Mouse (Mus musculus) layer of hippocampus, postnatal 14 days (tissue): ENCODE results near the gene Phb2. TPM values are rescaled to one million over a fixed set of nuclear protein-coding genes. Genes with fewer than 3 reads are reported as not detected.

ENCODE experiments used
- DNase-seq, 2 experiments: peaks; one replicate each; pipeline ENCODE4 v3.0.0; 2021 to 2022; ENCODE audit warnings: low spot score in 2 of 2, mixed read lengths in 1 of 2
- total RNA-seq, 2 experiments: library from RNA; stranded (reverse); gene quantifications; 2 replicates each; pipeline ENCODE4 v1.2.3; 2021

Gene Phb2
- total RNA-seq, 2 experiments from 2014 or later = 138 to 141 TPM

GRCm38 (mm10) chr6:124689011-124689410 is 23.1 kb upstream of the Phb2 start:
- DNase-seq = no peak

DNA sequence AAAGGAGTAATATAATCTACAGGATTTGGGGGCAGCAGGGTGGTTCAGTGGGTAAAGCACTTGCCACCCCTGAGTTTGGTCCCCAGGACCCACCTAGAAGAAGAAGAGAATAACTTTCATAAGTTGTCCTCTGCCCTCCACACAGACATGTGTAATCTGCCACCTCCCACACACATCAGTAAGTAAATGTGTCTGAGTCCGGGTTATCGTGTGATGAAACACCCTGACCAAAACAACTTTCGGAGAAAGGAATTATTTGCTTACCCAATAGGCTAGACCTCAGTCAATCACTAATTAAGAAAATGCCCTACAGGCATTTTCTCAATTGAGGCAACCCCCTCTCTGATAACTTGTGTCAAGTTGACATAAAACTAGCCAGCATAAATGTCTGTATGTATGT is 21.6 kb upstream of the Phb2 start:
- no peak for DNase-seq

- no peak for DNase-seq
These were observed 18.7 kb upstream of the Phb2 start for GRCm38 (mm10) chr6:124693243-124693981.

- peak; percentile 56 to 86 for DNase-seq
These were observed 17.8 kb upstream of the Phb2 start for GRCm38 (mm10) chr6:124694166-124694955.

DNA sequence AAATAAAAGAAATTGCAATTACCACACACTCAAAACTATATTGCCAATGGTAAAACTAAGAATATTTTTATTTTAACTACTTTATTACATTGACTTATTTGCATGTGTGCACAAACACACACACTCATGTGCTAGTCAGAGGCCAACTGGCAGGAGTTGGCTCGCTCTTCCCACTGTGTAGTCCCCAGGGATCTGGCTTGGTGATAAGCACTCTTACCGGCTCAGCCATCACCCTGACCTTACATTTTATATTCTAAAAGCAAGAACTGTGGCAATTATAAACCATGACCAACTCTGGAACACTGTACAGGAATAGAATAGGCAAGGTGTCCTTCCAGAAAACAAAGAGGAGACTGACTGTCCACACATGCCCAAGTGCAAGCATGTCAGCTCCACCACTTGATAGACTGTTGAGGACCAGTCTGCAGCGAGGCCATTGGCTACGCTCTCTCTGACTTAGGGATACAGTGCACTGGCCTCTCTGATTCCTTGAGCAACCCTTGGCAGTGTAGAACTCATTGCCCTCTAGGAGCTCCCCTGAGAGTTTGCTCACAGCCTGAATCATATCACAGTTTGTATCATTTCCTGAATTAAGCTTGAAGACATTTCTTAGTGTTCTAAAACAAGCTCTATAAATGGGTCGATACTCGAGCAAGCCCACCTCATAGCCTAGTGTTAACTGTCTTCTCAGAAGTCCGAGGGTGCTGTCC is 15.5 kb upstream of the Phb2 start:
- DNase-seq = no peak

- DNase-seq = no peak
These were observed 13.4 kb upstream of the Phb2 start for GRCm38 (mm10) chr6:124698751-124699150.

GRCm38 (mm10) chr6:124699366-124699765 is 12.8 kb upstream of the Phb2 start:
- DNase-seq = no peak

DNA sequence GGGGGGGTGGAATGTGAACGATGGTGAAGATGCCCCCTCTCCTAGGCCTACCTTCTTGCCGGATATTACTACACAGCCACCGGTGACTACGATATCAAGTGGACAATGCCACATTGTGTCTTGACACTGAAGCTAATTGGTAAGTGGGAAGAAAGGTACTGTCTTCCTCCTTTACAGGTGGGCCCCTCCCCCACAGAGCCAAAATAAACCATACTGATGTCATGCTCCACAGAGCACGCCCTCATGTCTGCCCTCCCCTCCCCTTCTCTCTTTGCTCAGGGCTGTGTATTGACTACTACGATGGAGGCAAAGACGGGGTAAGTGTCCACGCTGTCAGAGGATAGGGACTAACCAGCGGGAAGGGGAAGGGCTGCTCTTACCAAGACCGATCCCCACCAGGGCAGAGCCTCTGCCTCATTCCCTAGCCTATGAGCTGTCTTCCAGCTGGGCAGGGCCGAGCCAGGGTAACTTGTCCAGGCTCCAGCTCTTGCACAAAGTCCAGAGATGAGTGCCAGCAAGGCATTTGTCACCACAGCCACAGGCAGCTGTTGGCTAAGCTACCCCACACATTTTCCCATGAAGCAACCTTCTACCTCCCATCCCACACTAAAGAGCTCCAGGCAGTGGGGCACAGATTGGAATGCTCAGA is 12.1 kb upstream of the Phb2 start:
- peak; percentile 47 to 75 for DNase-seq

DNA sequence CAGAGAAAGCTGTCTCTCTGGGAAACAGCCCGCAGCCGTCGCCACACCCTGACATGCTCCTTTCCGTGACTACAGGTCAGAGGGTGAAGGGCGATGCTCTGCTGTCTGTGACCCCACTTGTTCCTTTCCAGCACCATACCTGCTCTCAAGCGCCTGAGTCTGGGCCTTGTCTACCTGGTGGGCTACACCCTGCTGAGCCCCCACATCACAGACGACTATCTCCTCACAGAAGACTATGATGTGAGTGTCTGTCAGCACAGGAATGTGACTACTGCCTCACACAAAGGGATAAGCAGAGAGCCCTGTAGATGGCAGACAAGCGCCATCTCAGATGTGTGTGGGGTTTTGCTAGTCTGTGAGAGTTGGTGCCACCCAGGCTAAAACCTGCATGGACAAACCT is 10.8 kb upstream of the Phb2 start:
- no peak for DNase-seq

DNA sequence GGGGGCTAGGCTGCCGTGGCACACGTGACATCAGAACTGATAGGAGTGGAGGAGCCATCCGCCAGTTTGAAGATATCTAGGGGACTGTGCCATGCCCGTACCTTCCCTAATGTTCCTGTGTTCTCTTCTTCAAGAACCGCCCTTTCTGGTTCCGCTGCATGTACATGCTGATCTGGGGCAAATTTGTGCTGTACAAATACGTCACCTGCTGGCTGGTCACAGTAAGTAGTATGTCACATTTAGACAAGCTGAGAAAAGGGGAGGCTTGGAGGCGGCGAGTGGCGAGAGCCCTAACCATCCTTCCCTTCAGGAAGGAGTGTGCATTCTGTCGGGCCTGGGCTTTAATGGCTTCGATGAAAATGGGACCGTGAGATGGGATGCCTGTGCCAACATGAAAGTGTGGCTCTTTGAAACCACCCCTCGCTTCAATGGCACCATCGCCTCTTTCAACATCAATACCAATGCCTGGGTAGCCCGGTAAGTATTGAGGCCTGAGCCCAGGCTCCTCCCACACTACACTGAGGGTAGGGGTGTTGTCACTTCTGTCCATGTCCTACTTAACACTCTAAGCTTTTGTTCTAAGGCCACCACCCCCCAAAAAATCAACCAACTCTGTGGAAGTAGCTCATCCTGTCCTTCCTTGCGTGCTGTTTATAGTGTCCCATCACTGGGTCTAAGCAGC is 9.9 kb upstream of the Phb2 start:
- no peak for DNase-seq

- DNase-seq = peak; percentile 60 to 73
These were observed 9.4 kb upstream of the Phb2 start for GRCm38 (mm10) chr6:124702784-124703103.

- DNase-seq = no peak
These were observed 8.3 kb upstream of the Phb2 start for GRCm38 (mm10) chr6:124703789-124704188.

- no peak for DNase-seq
These were observed 7.7 kb upstream of the Phb2 start for GRCm38 (mm10) chr6:124704417-124704816.

GRCm38 (mm10) chr6:124706061-124706627 is 6.0 kb upstream of the Phb2 start:
- no peak for DNase-seq

DNA sequence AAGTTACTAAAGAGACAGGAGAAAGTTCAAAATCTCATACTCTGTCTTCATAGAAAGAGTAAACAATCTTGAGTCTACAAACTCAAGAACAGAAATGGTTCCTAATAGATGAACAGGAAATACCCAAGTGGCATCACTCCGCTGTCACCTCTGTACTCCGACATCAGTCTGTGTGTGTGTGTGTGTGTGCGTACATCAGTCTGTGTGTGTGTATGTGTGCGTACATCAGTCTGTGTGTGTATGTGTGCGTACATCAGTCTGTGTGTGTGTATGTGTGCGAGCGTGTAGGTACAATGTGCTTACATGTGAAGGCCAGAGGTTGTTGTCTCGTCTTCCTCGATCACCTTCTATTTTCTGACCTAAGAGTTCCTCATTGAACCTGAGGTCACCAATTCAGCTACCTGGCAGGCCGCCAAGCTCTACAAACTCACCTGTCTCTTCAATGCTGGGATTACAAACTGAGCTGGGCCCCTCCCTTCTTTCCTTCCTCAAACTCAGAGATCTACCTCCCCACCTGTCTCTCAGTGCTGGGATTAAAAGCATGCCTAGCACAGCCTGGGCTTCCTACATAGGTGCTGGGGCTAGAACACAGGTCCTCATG is 3.7 kb upstream of the Phb2 start:
- no peak for DNase-seq

DNA sequence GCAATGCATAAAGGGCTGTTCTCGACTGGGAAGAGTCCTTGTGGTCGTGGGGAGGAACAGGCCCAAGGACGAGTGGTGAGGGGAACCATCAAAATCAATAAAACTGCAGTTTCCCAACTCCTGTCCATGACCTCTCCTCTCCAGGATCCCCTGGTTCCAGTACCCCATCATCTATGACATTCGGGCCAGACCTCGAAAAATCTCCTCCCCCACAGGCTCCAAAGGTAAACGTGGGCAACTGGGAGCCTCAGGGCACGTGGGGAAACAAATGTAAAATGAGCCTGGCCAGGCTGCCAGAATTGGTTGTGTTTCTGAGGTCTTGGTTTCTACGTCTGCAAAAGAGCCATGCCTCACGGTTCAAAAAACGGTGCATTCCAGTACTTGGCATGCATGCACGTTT is 782 bp downstream of the Phb2 start:
- DNase-seq = no peak

DNA sequence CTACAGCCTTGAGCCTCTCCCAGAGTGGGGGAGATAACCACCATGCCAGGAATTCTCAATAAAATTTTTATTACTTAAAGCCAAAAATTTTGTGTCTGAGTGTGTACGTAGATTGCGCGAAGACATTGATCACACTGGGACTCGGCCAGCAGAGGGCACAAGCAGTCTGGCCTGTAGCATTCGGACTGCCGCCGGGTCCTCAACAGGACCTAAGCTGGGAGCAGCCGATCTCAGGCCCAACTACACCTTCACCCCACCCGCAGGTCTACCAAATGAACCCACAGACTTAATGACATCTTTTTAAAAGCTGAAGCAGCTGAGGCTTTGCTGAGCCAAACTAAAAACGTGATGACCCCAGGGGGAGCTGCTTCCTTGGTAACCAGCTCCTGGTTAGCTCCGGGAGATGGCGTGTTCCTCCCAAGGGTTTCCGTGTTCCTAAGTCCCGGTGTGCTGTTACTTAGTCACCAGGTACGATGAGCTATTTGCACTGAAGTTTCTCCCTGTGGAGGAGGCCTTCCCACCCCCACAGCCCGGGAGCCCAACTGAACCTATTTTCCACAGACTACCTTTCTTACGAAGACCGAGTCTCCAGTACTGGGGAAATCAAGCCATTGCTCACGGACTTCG is 4.8 kb downstream of the Phb2 start:
- DNase-seq = no peak

GRCm38 (mm10) chr6:124717968-124718367 is 5.8 kb downstream of the Phb2 start:
- no peak for DNase-seq

DNA sequence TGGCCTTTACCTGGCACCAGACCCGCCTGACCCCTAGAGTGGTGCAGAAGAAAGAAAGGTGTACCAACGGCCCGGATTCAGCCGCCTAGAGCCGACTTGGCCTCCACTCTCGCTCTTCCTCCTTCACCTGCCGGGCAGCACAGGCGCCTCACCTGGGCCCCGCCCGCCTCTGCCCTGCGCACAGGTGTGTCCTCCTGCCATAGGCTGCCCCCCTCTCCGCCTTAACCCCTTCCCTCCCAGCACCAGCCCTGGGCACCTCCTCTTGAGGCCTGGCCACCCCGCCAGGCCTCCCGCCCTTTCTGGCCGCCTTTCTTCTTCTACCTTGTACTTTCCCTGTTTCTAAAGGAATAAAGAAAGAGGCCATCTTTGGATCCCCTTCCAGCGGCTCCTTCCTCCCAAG is 6.6 kb downstream of the Phb2 start:
- DNase-seq = no peak
